Mouse (Mus musculus): Measurements from ENCODE around the gene Foxe1. TPM values are rescaled to one million over a fixed set of nuclear protein-coding genes. Genes with fewer than 3 reads are reported as not detected.

The Foxe1 gene
- polyA plus RNA-seq, 1 experiment from 2014 or later = not detected

DNA sequence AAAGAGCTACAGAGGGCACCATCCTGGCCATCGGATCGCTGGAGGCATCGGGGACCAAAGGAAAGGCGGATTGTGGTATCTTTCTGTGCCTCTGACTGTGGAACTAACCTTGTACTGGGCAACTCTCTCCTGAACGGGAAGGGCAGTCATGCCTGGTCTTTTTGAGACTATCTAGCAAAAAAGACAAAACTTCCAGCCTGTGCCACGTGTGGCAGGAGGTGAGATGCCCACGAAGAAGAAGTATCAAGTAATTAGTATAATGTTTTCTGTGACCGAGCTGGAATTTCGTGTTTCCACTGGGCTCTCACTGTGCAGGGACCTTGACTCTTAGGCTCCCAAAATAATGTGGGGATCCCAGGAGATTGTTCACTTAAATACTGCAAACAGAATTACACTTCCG lies 4.4 kb upstream of the Foxe1 start:
- H3K36me3 ChIP-seq = no peaks in the 10 kb centered on the region
- peaks cover 18% of the 10 kb centered on the region for H3K4me1 ChIP-seq
- H3K27me3 ChIP-seq = peaks cover 76% of the 10 kb centered on the region
- no peak overlapping the region for H3K4me3 ChIP-seq
- H3K27ac ChIP-seq (replicated peaks) = no peak overlapping the region
- 6% methylated on average over 10 of the region's 10 CpGs for WGBS
- no peaks in the 10 kb centered on the region for H3K9me3 ChIP-seq
- H3K4me2 ChIP-seq (replicated peaks) = no peak overlapping the region
- no peak overlapping the region for H3K9ac ChIP-seq (replicated peaks)
- no peak for ATAC-seq (replicated peaks)

DNA sequence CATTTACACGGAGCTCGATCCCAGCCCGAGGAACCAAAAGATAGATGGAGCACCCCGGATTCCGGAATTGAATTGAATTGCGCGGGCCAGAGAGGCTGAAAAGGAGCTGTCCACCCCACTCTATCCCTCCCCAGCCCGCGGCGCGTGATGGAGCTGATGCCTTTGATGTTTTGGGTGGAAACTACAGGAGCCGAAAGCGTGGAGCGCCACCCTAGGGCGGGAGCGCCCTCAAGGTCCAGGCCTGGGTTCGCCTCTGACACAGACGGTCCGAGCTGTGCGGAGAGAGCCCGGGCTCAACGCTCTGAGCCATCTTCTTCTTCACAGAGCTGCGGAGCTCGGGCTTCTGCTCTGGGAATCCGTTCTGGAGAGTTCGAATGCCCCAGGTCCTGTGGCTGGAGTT lies 3.8 kb upstream of the Foxe1 start:
- no peak overlapping the region for H3K9ac ChIP-seq (replicated peaks)
- no peak for ATAC-seq (replicated peaks)
- no peaks in the 10 kb centered on the region for H3K9me3 ChIP-seq
- WGBS = 1% methylated on average over 26 of the region's 26 CpGs
- H3K4me1 ChIP-seq = peaks cover 24% of the 10 kb centered on the region
- no peak overlapping the region for H3K4me2 ChIP-seq (replicated peaks)
- no peaks in the 10 kb centered on the region for H3K36me3 ChIP-seq
- H3K27ac ChIP-seq (replicated peaks) = no peak overlapping the region
- H3K4me3 ChIP-seq = no peak overlapping the region
- peaks cover 82% of the 10 kb centered on the region for H3K27me3 ChIP-seq

DNA sequence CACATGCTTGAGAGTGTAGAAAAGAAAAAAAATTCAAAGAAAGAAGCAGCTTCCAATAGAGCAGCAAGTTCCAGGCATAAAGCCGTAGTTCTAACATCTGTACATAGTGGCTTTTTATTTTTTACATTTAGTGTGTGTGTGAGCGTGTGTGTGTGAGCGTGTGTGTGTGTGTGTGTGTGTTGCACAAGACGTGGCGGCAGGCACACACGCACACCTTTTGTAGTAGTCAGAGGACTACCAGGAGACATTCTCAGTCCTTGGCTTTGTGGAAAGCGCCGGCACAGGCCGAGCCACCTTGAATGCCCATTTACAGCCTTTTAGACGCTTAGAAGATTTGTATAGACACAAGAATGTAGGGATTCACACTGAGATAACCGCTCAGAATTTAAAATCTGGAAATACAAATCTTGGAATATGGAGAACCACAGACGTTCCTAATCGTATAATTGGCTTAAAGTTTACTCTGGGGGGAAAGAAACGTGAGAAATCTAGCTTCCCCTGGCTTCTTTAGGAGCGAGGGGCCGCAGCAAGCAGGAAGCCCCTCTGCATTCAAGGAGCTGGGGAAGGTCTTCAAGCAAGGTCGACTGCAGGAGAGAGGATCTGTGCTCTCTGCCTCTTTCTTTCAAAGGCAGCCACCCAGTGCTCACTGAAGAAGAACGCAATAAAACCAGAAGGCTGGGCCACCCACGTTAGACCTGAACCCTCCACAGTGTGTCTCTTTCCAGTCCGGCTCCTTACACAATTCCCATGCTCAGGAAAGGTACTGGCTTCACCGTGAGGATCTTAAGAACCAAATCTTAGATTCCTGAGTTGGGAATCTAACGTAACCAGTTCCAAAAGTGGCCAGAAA lies 1.4 kb upstream of the Foxe1 start:
- no peaks in the 10 kb centered on the region for H3K9me3 ChIP-seq
- no peak overlapping the region for H3K27ac ChIP-seq (replicated peaks)
- H3K9ac ChIP-seq (replicated peaks) = no peak overlapping the region
- peak overlapping the region; percentile 7; the same call in 1 of the 2 replicates for H3K4me3 ChIP-seq
- no peak for ATAC-seq (replicated peaks)
- no peaks in the 10 kb centered on the region for H3K36me3 ChIP-seq
- H3K27me3 ChIP-seq = peaks cover 93% of the 10 kb centered on the region
- H3K4me2 ChIP-seq (replicated peaks) = no peak overlapping the region
- H3K4me1 ChIP-seq = peaks cover 25% of the 10 kb centered on the region
- WGBS = 5% methylated on average over 22 of the region's 22 CpGs

DNA sequence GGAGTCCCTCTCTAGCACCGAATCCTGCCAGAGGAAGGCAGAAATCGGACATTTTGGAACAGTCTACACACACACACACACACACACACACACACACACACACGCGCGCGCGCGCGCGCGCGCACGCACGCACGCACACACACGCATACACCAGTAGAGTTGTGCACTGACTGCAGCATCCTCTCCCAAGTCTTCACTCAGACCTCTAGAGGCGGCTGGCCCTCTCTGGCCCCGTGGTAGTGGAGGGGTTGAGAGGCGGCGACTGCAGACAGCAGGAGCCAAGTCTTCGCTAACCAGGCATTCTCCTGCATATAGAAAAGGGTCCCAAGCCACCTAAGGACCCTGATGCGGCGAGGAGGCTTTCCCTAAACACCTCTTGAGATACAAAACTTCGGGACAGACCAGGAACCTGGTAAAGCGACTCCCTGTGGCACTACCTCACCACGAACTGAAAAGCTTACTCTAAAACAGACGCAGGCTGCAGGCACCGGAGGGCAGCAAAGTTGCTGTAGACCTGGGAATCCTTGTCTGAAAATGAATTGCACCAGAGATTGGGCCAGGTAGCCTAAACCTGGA lies 610 bp upstream of the Foxe1 start:
- peak overlapping the region; percentile 7; the same call in 1 of the 2 replicates for H3K4me3 ChIP-seq
- H3K9me3 ChIP-seq = no peaks in the 10 kb centered on the region
- peaks cover 94% of the 10 kb centered on the region for H3K27me3 ChIP-seq
- H3K4me2 ChIP-seq (replicated peaks) = no peak overlapping the region
- no peak overlapping the region for H3K9ac ChIP-seq (replicated peaks)
- WGBS = under 1% methylated on average over 28 of the region's 28 CpGs
- no peak overlapping the region for H3K27ac ChIP-seq (replicated peaks)
- no peaks in the 10 kb centered on the region for H3K36me3 ChIP-seq
- peaks cover 30% of the 10 kb centered on the region for H3K4me1 ChIP-seq
- no peak for ATAC-seq (replicated peaks)

DNA sequence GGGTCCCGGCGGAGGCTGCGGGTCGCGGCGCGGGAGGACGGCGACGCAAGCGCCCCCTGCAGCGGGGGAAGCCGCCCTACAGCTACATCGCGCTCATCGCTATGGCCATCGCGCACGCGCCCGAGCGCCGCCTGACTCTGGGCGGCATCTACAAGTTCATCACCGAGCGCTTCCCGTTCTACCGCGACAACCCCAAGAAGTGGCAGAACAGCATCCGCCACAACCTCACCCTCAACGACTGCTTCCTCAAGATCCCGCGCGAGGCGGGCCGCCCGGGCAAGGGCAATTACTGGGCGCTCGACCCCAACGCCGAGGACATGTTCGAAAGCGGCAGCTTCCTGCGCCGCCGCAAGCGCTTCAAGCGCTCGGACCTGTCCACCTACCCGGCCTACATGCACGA lies 879 bp downstream of the Foxe1 start:
- ATAC-seq (replicated peaks) = peak; percentile 44; the same call in 1 of the 2 replicates
- Histone ChIP-seq H3K9me3 (no peaks in the 10 kb centered on the region), H3K27me3 (peaks cover 95% of the 10 kb centered on the region), H3K27ac (replicated peaks) (no peak overlapping the region), H3K4me1 (peaks cover 30% of the 10 kb centered on the region), H3K4me3 (peak overlapping the region; percentile 40), H3K4me2 (replicated peaks) (peak overlapping the region; percentile 50), H3K36me3 (no peaks in the 10 kb centered on the region), H3K9ac (replicated peaks) (no peak overlapping the region)
- WGBS = under 1% methylated on average over 47 of the region's 51 CpGs

DNA sequence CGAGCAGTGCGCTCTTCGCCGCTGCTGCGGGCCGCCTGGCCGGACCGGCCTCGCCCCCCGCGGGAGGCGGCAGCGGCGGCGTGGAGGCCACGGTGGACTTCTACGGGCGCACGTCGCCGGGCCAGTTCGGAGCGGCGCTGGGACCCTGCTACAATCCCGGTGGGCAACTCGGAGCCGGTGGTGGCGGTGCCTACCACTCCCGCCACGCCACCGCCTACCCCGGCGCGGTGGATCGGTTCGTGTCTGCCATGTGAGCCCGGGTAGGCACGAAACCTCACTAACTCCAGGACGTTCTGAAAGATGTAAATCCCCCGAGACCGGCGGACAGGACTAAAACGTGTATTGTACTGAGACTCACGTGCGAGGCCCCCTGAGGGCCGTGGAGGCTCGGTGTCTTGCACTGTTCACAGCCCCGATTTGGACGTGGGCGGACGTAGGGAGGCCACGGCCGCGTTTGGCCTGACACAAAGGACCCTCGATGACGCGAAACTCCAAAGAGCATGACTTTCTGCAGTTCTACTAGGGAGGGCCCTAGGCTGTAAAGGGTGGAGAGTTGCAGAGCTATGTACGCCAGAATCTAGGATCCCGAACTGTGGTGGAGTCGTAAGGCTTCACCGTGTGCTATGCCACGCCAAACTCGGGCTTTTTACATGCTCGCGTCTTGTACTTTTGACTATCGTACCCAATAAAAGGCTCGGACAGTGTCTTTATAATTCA lies 1.8 kb downstream of the Foxe1 start:
- peaks cover 95% of the 10 kb centered on the region for H3K27me3 ChIP-seq
- peaks cover 24% of the 10 kb centered on the region for H3K4me1 ChIP-seq
- H3K9me3 ChIP-seq = no peaks in the 10 kb centered on the region
- no peak for ATAC-seq (replicated peaks)
- H3K9ac ChIP-seq (replicated peaks) = no peak overlapping the region
- under 1% methylated on average over 53 of the region's 67 CpGs for WGBS
- H3K4me3 ChIP-seq = peak overlapping the region; percentile 40; the same call in 1 of the 2 replicates
- H3K27ac ChIP-seq (replicated peaks) = no peak overlapping the region
- no peaks in the 10 kb centered on the region for H3K36me3 ChIP-seq
- H3K4me2 ChIP-seq (replicated peaks) = peak overlapping the region; percentile 50; the same call in 1 of the 2 replicates

DNA sequence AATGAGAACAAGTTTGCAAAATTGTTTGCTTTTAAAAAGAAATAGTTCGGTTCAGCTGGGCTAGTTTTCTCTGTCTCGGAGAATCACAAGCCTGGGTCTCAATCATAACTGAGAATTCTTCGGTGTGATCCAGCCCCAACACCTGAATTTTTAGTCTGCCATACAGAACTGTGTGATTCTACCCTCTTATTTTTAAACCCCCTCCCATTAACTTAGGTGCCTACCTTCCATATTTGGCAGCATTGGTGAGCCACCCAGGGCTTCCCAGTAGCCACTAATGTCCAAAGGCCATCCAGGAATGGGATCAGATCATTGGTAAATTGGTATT lies 2.3 kb downstream of the Foxe1 start:
- no peak overlapping the region for H3K9ac ChIP-seq (replicated peaks)
- no peak overlapping the region for H3K27ac ChIP-seq (replicated peaks)
- H3K27me3 ChIP-seq = peaks cover 95% of the 10 kb centered on the region
- peaks cover 24% of the 10 kb centered on the region for H3K4me1 ChIP-seq
- no peak overlapping the region for H3K4me3 ChIP-seq
- H3K4me2 ChIP-seq (replicated peaks) = no peak overlapping the region
- H3K36me3 ChIP-seq = no peaks in the 10 kb centered on the region
- H3K9me3 ChIP-seq = no peaks in the 10 kb centered on the region
- 20% methylated on average over 3 of the region's 3 CpGs for WGBS
- no peak for ATAC-seq (replicated peaks)

DNA sequence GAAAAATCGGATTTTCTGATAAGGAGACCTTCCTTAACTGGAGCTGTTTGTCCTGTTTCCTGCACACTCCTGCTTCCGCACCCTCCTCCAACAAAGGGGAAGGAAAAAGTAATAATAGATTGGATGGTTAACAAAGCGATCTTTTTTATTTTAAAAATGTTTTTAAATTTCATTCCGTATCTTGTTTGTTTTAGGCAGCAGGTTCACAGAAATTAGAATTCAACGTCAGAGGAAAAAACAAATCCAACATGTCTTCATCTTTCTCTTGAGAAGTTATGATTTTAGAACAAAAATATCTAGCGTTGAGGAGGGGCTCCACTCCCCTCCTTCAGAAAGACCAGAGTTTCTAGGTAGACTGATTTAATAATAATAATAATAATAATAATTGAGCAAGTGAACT lies 2.8 kb downstream of the Foxe1 start:
- no peak overlapping the region for H3K4me2 ChIP-seq (replicated peaks)
- peaks cover 95% of the 10 kb centered on the region for H3K27me3 ChIP-seq
- no peaks in the 10 kb centered on the region for H3K36me3 ChIP-seq
- no peak for ATAC-seq (replicated peaks)
- no peaks in the 10 kb centered on the region for H3K9me3 ChIP-seq
- no peak overlapping the region for H3K4me3 ChIP-seq
- no peak overlapping the region for H3K27ac ChIP-seq (replicated peaks)
- 25% methylated on average over 6 of the region's 6 CpGs for WGBS
- H3K4me1 ChIP-seq = peaks cover 24% of the 10 kb centered on the region
- no peak overlapping the region for H3K9ac ChIP-seq (replicated peaks)

DNA sequence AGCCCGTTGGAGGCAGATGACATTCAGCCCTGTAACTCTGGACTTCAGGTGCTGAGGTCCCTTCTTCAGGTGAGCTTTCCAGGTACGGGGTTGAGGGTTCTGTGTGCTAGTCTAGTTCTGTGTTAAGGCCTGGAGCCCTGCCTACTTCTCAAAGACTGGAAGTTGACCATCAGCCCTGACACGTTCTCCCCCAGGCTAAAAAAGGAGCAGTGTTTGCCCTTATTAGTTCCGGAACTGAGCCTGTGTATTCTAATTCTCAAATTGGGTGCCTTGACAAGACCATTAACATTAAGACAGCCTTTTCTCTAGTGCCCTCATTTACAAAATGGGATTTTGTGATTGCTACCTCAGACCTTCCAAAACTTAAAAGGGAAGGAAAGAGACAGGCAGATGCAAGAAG lies 3.7 kb downstream of the Foxe1 start:
- H3K4me2 ChIP-seq (replicated peaks) = no peak overlapping the region
- peaks cover 94% of the 10 kb centered on the region for H3K27me3 ChIP-seq
- no peak for ATAC-seq (replicated peaks)
- no peak overlapping the region for H3K27ac ChIP-seq (replicated peaks)
- H3K9me3 ChIP-seq = no peaks in the 10 kb centered on the region
- H3K4me1 ChIP-seq = peaks cover 24% of the 10 kb centered on the region
- 8% methylated on average over 4 of the region's 4 CpGs for WGBS
- no peak overlapping the region for H3K4me3 ChIP-seq
- H3K9ac ChIP-seq (replicated peaks) = no peak overlapping the region
- H3K36me3 ChIP-seq = no peaks in the 10 kb centered on the region

DNA sequence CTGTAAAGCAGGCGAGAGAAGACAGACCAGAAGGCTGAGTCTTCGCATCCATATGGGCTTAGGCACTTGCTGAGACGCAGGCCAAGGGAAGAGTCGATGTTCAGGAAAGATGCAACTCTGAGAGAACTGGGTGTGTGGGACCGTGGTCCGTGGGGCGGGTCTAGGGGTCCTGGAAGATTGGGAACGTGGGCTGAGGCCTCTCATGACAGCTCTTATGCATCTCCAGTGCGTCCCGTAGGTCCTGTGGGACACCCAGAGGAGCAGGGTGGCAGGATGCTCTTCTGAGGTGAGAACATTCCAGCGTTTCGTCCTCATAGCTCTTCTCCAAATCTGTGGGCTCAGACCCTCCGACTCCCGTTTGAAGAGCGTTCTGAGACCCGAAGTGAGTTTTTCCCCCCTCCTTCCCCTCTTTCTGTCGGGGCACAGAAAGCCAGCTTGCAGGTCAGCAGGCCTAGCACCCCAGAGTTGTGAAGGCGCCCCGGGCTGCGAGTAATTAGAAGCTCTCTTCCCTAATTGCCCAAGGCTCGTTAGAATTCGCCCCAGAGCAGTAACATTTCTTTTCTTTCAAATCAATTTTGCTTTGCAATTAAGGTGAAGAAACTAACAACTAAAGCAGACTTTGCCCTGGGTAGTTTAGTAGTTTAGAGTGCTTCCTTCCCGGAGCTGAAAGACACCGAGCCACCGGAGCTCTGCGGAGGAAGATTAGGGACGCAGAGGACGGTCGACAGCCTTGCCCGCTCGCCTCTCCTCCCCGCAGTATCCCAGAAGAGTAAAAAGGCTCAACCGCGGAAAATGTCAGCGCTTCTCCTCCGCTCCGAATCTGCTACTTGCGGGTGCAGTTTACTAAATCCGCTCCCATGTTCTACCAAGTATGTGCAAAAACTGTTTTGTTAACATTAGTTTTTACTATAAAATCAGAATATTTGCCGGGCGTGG lies 4.4 kb downstream of the Foxe1 start:
- Histone ChIP-seq H3K9ac (replicated peaks) (no peak overlapping the region), H3K27me3 (peaks cover 87% of the 10 kb centered on the region), H3K4me1 (peaks cover 21% of the 10 kb centered on the region), H3K4me2 (replicated peaks) (no peak overlapping the region), H3K27ac (replicated peaks) (no peak overlapping the region), H3K4me3 (no peak overlapping the region), H3K9me3 (no peaks in the 10 kb centered on the region), H3K36me3 (no peaks in the 10 kb centered on the region)
- 1% methylated on average over 41 of the region's 41 CpGs for WGBS
- ATAC-seq (replicated peaks) = no peak

DNA sequence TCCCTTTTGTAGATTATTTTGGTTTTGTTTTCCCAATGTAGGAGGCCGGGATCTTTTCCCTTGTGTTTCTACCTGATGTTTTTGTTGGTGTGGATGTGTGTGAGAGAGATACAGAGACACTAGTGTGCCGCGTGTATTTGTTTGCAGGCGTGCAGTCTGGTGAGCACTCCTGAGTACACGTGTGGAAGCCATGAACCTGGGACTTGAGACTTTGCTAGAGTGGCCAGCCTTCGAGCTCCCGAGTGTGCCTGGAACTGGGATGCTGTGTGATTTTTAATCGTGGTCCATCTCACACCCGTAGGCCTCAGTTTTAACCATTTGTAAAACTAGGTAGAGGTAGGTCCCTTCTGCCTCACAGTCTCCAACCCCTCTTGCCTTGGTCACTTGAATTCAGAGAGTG lies 5.5 kb downstream of the Foxe1 start:
- H3K27me3 ChIP-seq = peaks cover 84% of the 10 kb centered on the region
- H3K36me3 ChIP-seq = no peaks in the 10 kb centered on the region
- H3K9me3 ChIP-seq = no peaks in the 10 kb centered on the region
- no peak overlapping the region for H3K4me2 ChIP-seq (replicated peaks)
- WGBS = 22% methylated on average over 9 of the region's 9 CpGs
- no peak for ATAC-seq (replicated peaks)
- no peak overlapping the region for H3K9ac ChIP-seq (replicated peaks)
- no peak overlapping the region for H3K4me3 ChIP-seq
- H3K4me1 ChIP-seq = peaks cover 13% of the 10 kb centered on the region
- H3K27ac ChIP-seq (replicated peaks) = no peak overlapping the region

Data from forebrain, embryonic 15.5 days (tissue).